Mouse (Mus musculus): ENCODE results near the gene Tfap4. TPM values are rescaled to one million over a fixed set of nuclear protein-coding genes. Genes with fewer than 3 reads are reported as not detected.

Gene Tfap4
- polyA plus RNA-seq, 1 experiment from 2014 or later, result 25.7 TPM

GRCm38 (mm10) chr16:4602189-4602588, 42.5 kb upstream of the Tfap4 start:
- Histone ChIP-seq H3K27me3 (ENCODE audit: control insufficient read depth, insufficient read depth, low read length) (no peaks in the 10 kb centered on the region), H3K4me3 (ENCODE audit: low read length) (no peak overlapping the region), H3K36me3 (ENCODE audit: control insufficient read depth, insufficient read depth, low read length) (peaks cover 3% of the 10 kb centered on the region; the same call in 1 of the 2 replicates), H3K27ac (ENCODE audit: low read depth, low read length) (peak overlapping the region; percentile 85), H3K4me1 (ENCODE audit: control insufficient read depth, insufficient read depth, low read length) (peaks cover 87% of the 10 kb centered on the region), H3K4me2 (replicated peaks; ENCODE audit: low read depth, low read length) (no peak overlapping the region; the same call in 1 of the 2 replicates), H3K9ac (ENCODE audit: low read depth, low read length) (no peak overlapping the region), H3K9me3 (ENCODE audit: control insufficient read depth, low read length) (no peaks in the 10 kb centered on the region)
- 0 out of 2 replicates have a peak, but pooled peaks have one; percentile 3 for ATAC-seq (ENCODE audit: low FRiP score, low TSS enrichment)
- WGBS, result 14% methylated on average over 3 of the region's 3 CpGs

- Histone ChIP-seq H3K4me2 (replicated peaks; ENCODE audit: low read depth, low read length) (no peak overlapping the region), H3K36me3 (ENCODE audit: control insufficient read depth, insufficient read depth, low read length) (peaks cover 3% of the 10 kb centered on the region; the same call in 1 of the 2 replicates), H3K27ac (ENCODE audit: low read depth, low read length) (peak overlapping the region; percentile 34; the same call in 1 of the 2 replicates), H3K4me1 (ENCODE audit: control insufficient read depth, insufficient read depth, low read length) (peaks cover 87% of the 10 kb centered on the region), H3K27me3 (ENCODE audit: control insufficient read depth, insufficient read depth, low read length) (no peaks in the 10 kb centered on the region), H3K9me3 (ENCODE audit: control insufficient read depth, low read length) (no peaks in the 10 kb centered on the region), H3K9ac (ENCODE audit: low read depth, low read length) (no peak overlapping the region), H3K4me3 (ENCODE audit: low read length) (no peak overlapping the region)
- no peak for ATAC-seq (ENCODE audit: low FRiP score, low TSS enrichment)
- WGBS, result 76% methylated on average over 9 of the region's 9 CpGs
Observed at GRCm38 (mm10) chr16:4600701-4601310, 41.2 kb upstream of the Tfap4 start.

GRCm38 (mm10) chr16:4599616-4600015, 40.0 kb upstream of the Tfap4 start:
- ATAC-seq (ENCODE audit: low FRiP score, low TSS enrichment), result no peak

GRCm38 (mm10) chr16:4598891-4599543, 39.4 kb upstream of the Tfap4 start:
- Histone ChIP-seq H3K9ac (ENCODE audit: low read depth, low read length) (peak overlapping the region; percentile 47; the same call in 1 of the 2 replicates), H3K27ac (ENCODE audit: low read depth, low read length) (peak overlapping the region; percentile 55; the same call in 1 of the 2 replicates), H3K4me3 (ENCODE audit: low read length) (no peak overlapping the region), H3K4me2 (replicated peaks; ENCODE audit: low read depth, low read length) (peak overlapping the region; percentile 12), H3K27me3 (ENCODE audit: control insufficient read depth, insufficient read depth, low read length) (no peaks in the 10 kb centered on the region), H3K9me3 (ENCODE audit: control insufficient read depth, low read length) (no peaks in the 10 kb centered on the region), H3K4me1 (ENCODE audit: control insufficient read depth, insufficient read depth, low read length) (peaks cover 73% of the 10 kb centered on the region), H3K36me3 (ENCODE audit: control insufficient read depth, insufficient read depth, low read length) (peaks cover 3% of the 10 kb centered on the region; the same call in 1 of the 2 replicates)
- ATAC-seq (ENCODE audit: low FRiP score, low TSS enrichment), result no peak
- WGBS, result 24% methylated on average over 6 of the region's 6 CpGs

More at GRCm38 (mm10) chr16:4599616-4600015, 40.0 kb upstream of the Tfap4 start:
- peaks cover 79% of the 10 kb centered on the region for H3K4me1 ChIP-seq (ENCODE audit: control insufficient read depth, insufficient read depth, low read length)
- H3K27ac ChIP-seq (ENCODE audit: low read depth, low read length), result no peak overlapping the region; the same call in 1 of the 2 replicates
- 85% methylated on average over 3 of the region's 3 CpGs for WGBS
- peaks cover 3% of the 10 kb centered on the region; the same call in 1 of the 2 replicates for H3K36me3 ChIP-seq (ENCODE audit: control insufficient read depth, insufficient read depth, low read length)
- H3K27me3 ChIP-seq (ENCODE audit: control insufficient read depth, insufficient read depth, low read length), result no peaks in the 10 kb centered on the region
- H3K4me2 ChIP-seq (replicated peaks; ENCODE audit: low read depth, low read length), result no peak overlapping the region
- no peaks in the 10 kb centered on the region for H3K9me3 ChIP-seq (ENCODE audit: control insufficient read depth, low read length)
- H3K4me3 ChIP-seq (ENCODE audit: low read length), result no peak overlapping the region
- no peak overlapping the region for H3K9ac ChIP-seq (ENCODE audit: low read depth, low read length)

- H3K4me2 ChIP-seq (replicated peaks; ENCODE audit: low read depth, low read length), result peak overlapping the region; percentile 12; the same call in 1 of the 2 replicates
- H3K27me3 ChIP-seq (ENCODE audit: control insufficient read depth, insufficient read depth, low read length), result no peaks in the 10 kb centered on the region
- peak overlapping the region; percentile 55; the same call in 1 of the 2 replicates for H3K27ac ChIP-seq (ENCODE audit: low read depth, low read length)
- no peak overlapping the region for H3K4me3 ChIP-seq (ENCODE audit: low read length)
- WGBS, result 53% methylated on average over 5 of the region's 5 CpGs
- H3K36me3 ChIP-seq (ENCODE audit: control insufficient read depth, insufficient read depth, low read length), result peaks cover 3% of the 10 kb centered on the region; the same call in 1 of the 2 replicates
- peaks cover 68% of the 10 kb centered on the region for H3K4me1 ChIP-seq (ENCODE audit: control insufficient read depth, insufficient read depth, low read length)
- no peak for ATAC-seq (ENCODE audit: low FRiP score, low TSS enrichment)
- H3K9ac ChIP-seq (ENCODE audit: low read depth, low read length), result peak overlapping the region; percentile 47; the same call in 1 of the 2 replicates
- no peaks in the 10 kb centered on the region for H3K9me3 ChIP-seq (ENCODE audit: control insufficient read depth, low read length)
Observed at GRCm38 (mm10) chr16:4598041-4598440, 38.4 kb upstream of the Tfap4 start.

- peaks cover 61% of the 10 kb centered on the region for H3K4me1 ChIP-seq (ENCODE audit: control insufficient read depth, insufficient read depth, low read length)
- no peak for ATAC-seq (ENCODE audit: low FRiP score, low TSS enrichment)
- H3K9ac ChIP-seq (ENCODE audit: low read depth, low read length), result 0 out of 2 replicates have a peak overlapping the region, but pooled peaks have one; percentile 2
- 60% methylated on average over 7 of the region's 7 CpGs for WGBS
- no peaks in the 10 kb centered on the region for H3K9me3 ChIP-seq (ENCODE audit: control insufficient read depth, low read length)
- H3K36me3 ChIP-seq (ENCODE audit: control insufficient read depth, insufficient read depth, low read length), result peaks cover 3% of the 10 kb centered on the region; the same call in 1 of the 2 replicates
- H3K27me3 ChIP-seq (ENCODE audit: control insufficient read depth, insufficient read depth, low read length), result no peaks in the 10 kb centered on the region
- H3K4me2 ChIP-seq (replicated peaks; ENCODE audit: low read depth, low read length), result peak overlapping the region; percentile 95; the same call in 1 of the 2 replicates
- H3K27ac ChIP-seq (ENCODE audit: low read depth, low read length), result no peak overlapping the region
- 0 out of 2 replicates have a peak overlapping the region, but pooled peaks have one; percentile 3 for H3K4me3 ChIP-seq (ENCODE audit: low read length)
Observed at GRCm38 (mm10) chr16:4597296-4597695, 37.6 kb upstream of the Tfap4 start.

- Histone ChIP-seq H3K4me1 (ENCODE audit: control insufficient read depth, insufficient read depth, low read length) (peaks cover 57% of the 10 kb centered on the region), H3K27me3 (ENCODE audit: control insufficient read depth, insufficient read depth, low read length) (no peaks in the 10 kb centered on the region), H3K36me3 (ENCODE audit: control insufficient read depth, insufficient read depth, low read length) (peaks cover 3% of the 10 kb centered on the region; the same call in 1 of the 2 replicates), H3K27ac (ENCODE audit: low read depth, low read length) (no peak overlapping the region), H3K9ac (ENCODE audit: low read depth, low read length) (peak overlapping the region; percentile 96; the same call in 1 of the 2 replicates), H3K4me3 (ENCODE audit: low read length) (peak overlapping the region; percentile 88), H3K4me2 (replicated peaks; ENCODE audit: low read depth, low read length) (peak overlapping the region; percentile 95), H3K9me3 (ENCODE audit: control insufficient read depth, low read length) (no peaks in the 10 kb centered on the region)
- 62% methylated on average over 2 of the region's 2 CpGs for WGBS
- no peak for ATAC-seq (ENCODE audit: low FRiP score, low TSS enrichment)
Observed at GRCm38 (mm10) chr16:4596836-4597235, 37.2 kb upstream of the Tfap4 start.

GRCm38 (mm10) chr16:4596141-4596728, 36.6 kb upstream of the Tfap4 start:
- H3K27ac ChIP-seq (ENCODE audit: low read depth, low read length), result peak overlapping the region; percentile 94
- no peaks in the 10 kb centered on the region for H3K27me3 ChIP-seq (ENCODE audit: control insufficient read depth, insufficient read depth, low read length)
- peak overlapping the region; percentile 96 for H3K9ac ChIP-seq (ENCODE audit: low read depth, low read length)
- peak overlapping the region; percentile 95 for H3K4me2 ChIP-seq (replicated peaks; ENCODE audit: low read depth, low read length)
- ATAC-seq (ENCODE audit: low FRiP score, low TSS enrichment), result peak; percentile 18; the same call in 1 of the 2 replicates
- peaks cover 3% of the 10 kb centered on the region; the same call in 1 of the 2 replicates for H3K36me3 ChIP-seq (ENCODE audit: control insufficient read depth, insufficient read depth, low read length)
- 7% methylated on average over 3 of the region's 3 CpGs for WGBS
- no peaks in the 10 kb centered on the region for H3K9me3 ChIP-seq (ENCODE audit: control insufficient read depth, low read length)
- peaks cover 57% of the 10 kb centered on the region for H3K4me1 ChIP-seq (ENCODE audit: control insufficient read depth, insufficient read depth, low read length)
- peak overlapping the region; percentile 88 for H3K4me3 ChIP-seq (ENCODE audit: low read length)

Measured in kidney, embryonic 14.5 days (tissue).